Mouse (Mus musculus) midbrain, embryonic 10.5 days (tissue): ENCODE data around the gene Uqcrc2. TPM values are rescaled to one million over a fixed set of nuclear protein-coding genes. Genes with fewer than 3 reads are reported as not detected.

Source experiments
- DNase-seq: peaks from one replicate; pipeline ENCODE4 v3.0.0-alpha.2; 2017; ENCODE audit warnings: low spot score
- H3K27ac ChIP-seq: fragments of 300-500 bp; sonication (generic); replicated peaks from 2 replicates; pipeline ENCODE4 v1.5.1; 2016; ENCODE audit warnings: mild to moderate bottlenecking
- H3K27me3 ChIP-seq: fragments of 300-500 bp; sonication (generic); 2 replicates; pipeline ENCODE4 v1.6.1; 2016; ENCODE audit warnings: low read depth, mild to moderate bottlenecking; ENCODE audit not compliant: poor library complexity, severe bottlenecking
- H3K36me3 ChIP-seq: fragments of 300-500 bp; sonication (generic); 2 replicates; pipeline ENCODE4 v1.6.1; 2016; ENCODE audit warnings: mild to moderate bottlenecking, moderate library complexity
- H3K4me1 ChIP-seq: fragments of 300-500 bp; sonication (generic); 2 replicates; pipeline ENCODE4 v1.6.1; 2016
- H3K4me3 ChIP-seq: fragments of 300-500 bp; sonication (generic); 2 replicates; pipeline ENCODE4 v1.5.1; 2016; ENCODE audit warnings: mild to moderate bottlenecking, moderate library complexity
- H3K9me3 ChIP-seq: fragments of 300-500 bp; sonication (generic); replicated peaks from 2 replicates; pipeline ENCODE4 v1.6.1; 2016; ENCODE audit warnings: mild to moderate bottlenecking
- WGBS: fragments of 180-500 bp; shearing (Covaris S2); methylation state at CpG from one replicate; pipeline ENCODE4 v1.1.7; 2016; 5-methylcytosine and 5-hydroxymethylcytosine counted together
- polyA plus RNA-seq: library from polyadenylated mRNA; unstranded; fragments of >200 nt; fragmentation: Nextera tagmentation; extraction: Ambion mirVana; gene quantifications from 2 replicates; pipeline ENCODE4 v1.2.1, GENCODE M21; 2016

Gene Uqcrc2
- polyA plus RNA-seq, 1 experiment from 2014 or later: 180 TPM

- Histone ChIP-seq H3K4me1 (peaks cover 10% of the 10 kb centered on the region), H3K9me3 (no peaks in the 10 kb centered on the region), H3K4me3 (no peak overlapping the region), H3K27me3 (no peaks in the 10 kb centered on the region), H3K27ac (no peak overlapping the region), H3K36me3 (peaks cover 22% of the 10 kb centered on the region)
- 87% methylated on average over 2 of the region's 2 CpGs for whole genome bisulfite sequencing
- DNase-seq: no peak
These were observed 61.4 kb downstream of the Uqcrc2 start for GRCm38 (mm10) chr7:120696331-120696730.

- Histone ChIP-seq H3K4me3 (no peak overlapping the region), H3K36me3 (peaks cover 11% of the 10 kb centered on the region), H3K27me3 (no peaks in the 10 kb centered on the region), H3K9me3 (no peaks in the 10 kb centered on the region), H3K27ac (no peak overlapping the region), H3K4me1 (peaks cover 10% of the 10 kb centered on the region)
- WGBS: 87% methylated on average over 6 of the region's 6 CpGs
- DNase-seq: no peak
These were observed 64.6 kb downstream of the Uqcrc2 start for GRCm38 (mm10) chr7:120699586-120699985.

- H3K4me3 ChIP-seq: no peak overlapping the region
- H3K9me3 ChIP-seq: no peaks in the 10 kb centered on the region
- H3K27me3 ChIP-seq: no peaks in the 10 kb centered on the region
- no peak for DNase-seq
- no peaks in the 10 kb centered on the region for H3K4me1 ChIP-seq
- no peaks in the 10 kb centered on the region for H3K36me3 ChIP-seq
- WGBS: 93% methylated on average over 3 of the region's 3 CpGs
- H3K27ac ChIP-seq: no peak overlapping the region
These were observed 68.9 kb downstream of the Uqcrc2 start for GRCm38 (mm10) chr7:120703888-120704287.

Other genes starting within 250 kb of the Uqcrc2 start
- gene Abca16, start 225.5 kb upstream of the Uqcrc2 start, polyA plus RNA-seq: not detected in 2 replicates
- 0.24 and 0.41 TPM in 2 replicates for gene Pdzd9, start 35.2 kb downstream of the Uqcrc2 start, polyA plus RNA-seq
- 11.9 and 13.0 TPM in 2 replicates for gene Mosmo, start 42.4 kb downstream of the Uqcrc2 start, polyA plus RNA-seq
- gene Vwa3a, start 104.1 kb downstream of the Uqcrc2 start, polyA plus RNA-seq: 0.07 and 0.12 TPM in 2 replicates
- not detected in 2 replicates for gene Gm5737, start 177.2 kb downstream of the Uqcrc2 start, polyA plus RNA-seq
- 24.0 and 26.1 TPM in 2 replicates for gene Eef2k, start 207.7 kb downstream of the Uqcrc2 start, polyA plus RNA-seq